Mouse (Mus musculus) liver (tissue): ENCODE measurements at regions not wholly inside any gene's neighbourhood (a gene's known extent, or its start where the extent isn't known, plus 50 kb on each side); places are given as distances from the start of the nearest gene placed in this dataset.

Experiments
- DNase-seq: peaks from one replicate; pipeline ENCODE4 v3.0.0-alpha.2; 2020; ENCODE audit warnings: mixed read lengths

DNA sequence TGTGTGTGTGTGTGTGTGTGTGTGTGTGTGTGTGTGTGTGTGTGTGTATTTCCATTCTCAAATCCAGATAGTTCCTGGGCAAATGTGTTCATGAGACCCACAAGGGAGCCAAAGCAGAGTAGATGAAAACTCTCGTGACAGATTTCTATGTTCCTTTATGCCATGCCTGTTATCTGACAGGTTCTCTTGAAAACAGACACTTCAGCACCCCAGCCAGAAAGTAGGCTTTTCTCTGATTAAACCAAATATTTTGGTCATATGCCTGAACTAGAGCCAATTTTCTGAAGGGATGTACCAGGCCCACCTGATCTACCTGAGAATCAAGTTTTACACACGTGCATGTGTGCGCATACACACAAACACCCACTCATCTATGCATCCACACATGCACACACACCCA is 95.5 kb downstream of the Psat1 start:
- DNase-seq = no peak

DNA sequence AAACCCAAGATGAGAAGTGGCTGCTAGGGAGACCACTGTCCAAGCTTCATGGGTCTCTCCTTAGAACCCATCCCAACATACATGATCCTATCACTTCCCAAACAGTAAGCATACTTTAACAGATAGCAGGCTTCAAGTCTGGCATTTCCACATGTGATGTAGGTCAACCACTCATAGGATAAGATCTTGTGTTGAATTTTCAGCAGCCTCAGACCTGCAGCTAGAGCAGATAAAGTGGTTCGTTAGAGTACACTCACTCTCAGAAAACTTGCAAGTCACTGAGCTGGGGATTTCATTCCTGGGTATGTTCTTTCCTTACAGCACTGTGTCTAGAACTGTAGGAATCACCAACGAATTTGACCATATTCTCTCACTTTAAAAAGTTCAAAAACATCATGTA is 96.4 kb downstream of the Psat1 start:
- DNase-seq = no peak

DNA sequence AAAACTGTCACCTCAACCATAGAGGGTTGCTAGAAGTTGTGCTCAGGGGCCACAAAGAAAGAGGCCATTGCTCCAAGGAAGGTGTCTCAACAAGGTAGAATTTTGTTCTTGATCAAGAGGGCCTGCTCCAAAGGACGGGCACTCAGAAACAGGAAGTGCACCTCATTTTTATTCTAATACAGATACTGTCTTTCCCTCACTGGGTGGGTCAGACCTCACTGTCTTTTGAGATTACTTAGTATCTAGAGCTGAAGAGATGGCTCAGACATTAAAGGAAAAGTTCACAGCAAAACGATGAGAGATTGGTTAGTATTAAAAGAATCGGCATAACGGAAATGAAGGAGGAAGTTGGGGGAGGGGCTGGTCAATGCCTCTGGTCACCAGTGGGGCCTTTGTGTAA is 97.9 kb downstream of the Psat1 start:
- no peak for DNase-seq

DNA sequence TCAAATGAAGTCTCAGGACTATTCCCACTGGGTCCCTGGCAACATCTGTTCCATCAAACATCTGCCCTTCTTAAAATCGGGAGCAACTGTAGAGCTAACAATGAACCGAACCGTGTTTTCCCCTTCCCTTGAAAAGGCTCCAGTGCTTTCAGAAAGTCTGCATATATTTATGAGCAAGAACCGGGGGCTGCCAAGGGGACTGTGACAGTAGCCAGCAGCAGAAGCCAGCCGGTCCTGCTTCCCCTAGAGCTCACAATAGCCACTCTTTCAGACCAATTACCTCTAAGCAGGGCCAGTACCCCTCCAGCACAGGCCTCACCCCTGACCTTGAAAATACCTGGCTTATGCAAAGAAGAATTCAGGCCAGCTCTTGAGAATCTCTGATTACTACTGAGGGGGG is 108.8 kb downstream of the Psat1 start:
- no peak for DNase-seq

DNA sequence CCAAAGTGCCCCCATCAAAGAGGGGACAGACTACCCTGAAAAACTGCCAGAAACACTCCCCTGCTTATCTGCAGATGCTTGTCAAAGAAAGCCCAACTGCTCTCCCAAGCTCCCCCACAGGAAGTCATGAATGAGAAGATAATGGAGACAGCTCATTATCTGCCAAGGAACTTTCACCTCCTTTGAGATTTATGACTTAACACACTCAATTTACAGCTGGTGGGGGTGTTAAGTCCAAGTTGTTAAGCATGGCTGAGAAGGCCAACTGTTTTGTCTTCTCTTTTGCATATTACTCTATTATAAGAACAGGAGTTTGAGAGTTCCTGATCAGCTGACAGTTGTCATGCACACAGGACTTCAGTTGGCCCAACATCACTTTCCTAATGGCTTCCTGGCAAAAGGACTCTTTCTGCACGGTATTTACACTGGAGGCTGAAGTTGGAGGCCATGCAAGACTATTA is 109.4 kb downstream of the Psat1 start:
- peak; percentile 8 for DNase-seq

DNA sequence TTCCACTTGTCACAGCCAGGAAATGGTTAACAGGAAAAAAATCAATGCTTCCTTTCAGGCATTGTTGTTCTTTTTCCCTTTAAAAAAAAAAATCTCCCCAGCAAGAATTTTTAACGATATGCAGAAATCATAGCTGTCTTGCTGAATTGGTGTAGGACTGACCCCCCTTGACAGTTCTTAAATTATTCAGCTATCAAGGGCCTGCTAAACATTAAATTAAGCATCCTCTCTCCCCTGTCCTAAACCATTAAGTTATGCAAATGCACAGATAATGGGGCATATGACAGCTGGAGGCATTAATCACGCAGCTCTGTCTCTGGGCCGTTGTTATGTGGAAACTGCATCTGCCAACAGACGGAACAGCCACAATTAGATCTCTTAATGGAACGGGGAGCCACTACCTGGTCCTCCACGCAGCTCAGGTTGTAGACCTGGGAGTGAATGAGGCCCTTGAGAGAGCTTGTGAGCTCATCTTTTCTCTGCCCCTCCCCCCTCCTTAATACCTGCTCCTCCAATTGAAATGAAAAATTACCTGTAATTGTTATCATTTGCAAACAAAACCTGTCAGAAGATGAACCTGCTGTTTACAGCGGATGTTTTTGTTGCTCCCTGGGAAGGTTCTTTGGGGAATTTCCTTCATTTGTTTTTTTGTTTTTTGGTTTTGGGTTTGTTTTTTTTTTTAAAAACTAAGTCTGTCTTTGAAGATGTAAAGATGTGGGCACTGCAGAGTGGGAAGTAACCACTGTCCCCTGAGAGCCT is 110.0 kb downstream of the Psat1 start:
- DNase-seq = peak; percentile 7

DNA sequence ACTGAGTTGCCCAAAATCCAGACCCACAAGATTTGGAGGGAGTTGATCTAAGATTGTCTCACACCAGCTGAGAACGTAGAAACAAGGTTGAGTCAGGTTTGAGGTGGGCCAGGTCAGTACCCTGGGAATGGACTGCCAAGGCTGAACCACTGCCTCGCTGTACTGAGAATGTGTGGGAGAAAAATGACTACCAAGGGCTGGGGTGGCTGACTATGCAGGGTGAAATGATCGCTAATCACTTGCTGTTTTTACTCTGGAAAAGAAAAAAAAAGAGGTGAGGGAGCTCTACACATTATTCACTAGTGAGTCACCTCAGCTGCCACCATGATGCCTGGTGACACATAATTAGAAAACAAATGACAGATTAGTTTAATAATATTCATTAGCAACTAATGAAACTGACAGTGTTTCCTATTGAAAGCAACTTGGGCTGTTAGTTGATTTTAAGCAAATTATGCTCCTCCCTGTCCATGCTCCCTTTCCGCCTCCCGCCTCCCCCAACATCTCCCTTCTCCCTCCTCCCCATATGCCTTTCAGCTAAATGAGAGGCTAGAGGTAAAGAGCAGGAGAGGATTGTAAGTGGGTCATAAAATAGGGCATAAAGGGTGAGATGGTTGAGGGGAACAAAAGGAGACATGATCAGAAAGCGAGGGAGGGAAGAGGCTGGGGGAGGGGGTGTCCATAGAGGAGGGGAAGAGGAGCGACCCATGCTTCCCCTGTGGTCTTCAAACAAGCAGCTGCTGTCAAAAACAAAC is 110.8 kb downstream of the Psat1 start:
- no peak for DNase-seq

DNA sequence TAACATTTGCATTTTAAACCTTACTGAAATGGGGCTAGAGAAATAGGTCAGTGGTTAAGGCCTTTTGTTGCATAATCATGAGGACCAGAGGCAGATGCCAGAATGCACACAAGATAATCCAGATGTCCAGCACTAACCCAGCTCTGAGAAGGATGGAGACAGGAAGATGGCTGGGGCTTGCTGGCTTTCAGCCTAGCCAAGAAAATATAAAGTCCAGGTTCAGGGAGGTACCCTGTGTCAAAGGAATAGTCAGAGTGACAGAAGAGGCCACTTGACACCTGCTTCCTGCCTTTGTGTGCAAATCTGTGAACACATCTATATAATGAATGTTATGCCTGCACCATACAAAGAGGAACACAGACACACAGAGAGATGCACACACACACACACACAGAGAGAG is 116.8 kb downstream of the Psat1 start:
- no peak for DNase-seq

DNA sequence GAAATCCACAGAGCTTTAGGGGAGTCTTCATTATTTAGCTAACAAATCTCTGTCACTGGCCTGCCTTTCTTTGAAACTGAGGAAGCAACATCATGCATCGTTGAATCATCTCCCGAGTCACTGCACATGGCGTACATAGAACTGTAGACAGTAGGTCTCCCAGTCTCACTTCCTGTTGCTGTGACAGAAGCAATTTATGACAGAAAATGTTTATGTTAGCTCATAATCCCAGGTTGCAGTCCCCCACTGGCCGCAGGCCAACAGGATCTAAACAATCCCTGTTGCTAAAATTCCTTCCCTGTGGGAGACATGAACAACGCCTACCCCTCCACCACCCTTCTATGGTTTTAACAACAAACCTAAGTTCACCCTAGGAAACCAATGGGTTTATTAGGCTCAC is 118.0 kb downstream of the Psat1 start:
- peak; percentile 14 for DNase-seq

DNA sequence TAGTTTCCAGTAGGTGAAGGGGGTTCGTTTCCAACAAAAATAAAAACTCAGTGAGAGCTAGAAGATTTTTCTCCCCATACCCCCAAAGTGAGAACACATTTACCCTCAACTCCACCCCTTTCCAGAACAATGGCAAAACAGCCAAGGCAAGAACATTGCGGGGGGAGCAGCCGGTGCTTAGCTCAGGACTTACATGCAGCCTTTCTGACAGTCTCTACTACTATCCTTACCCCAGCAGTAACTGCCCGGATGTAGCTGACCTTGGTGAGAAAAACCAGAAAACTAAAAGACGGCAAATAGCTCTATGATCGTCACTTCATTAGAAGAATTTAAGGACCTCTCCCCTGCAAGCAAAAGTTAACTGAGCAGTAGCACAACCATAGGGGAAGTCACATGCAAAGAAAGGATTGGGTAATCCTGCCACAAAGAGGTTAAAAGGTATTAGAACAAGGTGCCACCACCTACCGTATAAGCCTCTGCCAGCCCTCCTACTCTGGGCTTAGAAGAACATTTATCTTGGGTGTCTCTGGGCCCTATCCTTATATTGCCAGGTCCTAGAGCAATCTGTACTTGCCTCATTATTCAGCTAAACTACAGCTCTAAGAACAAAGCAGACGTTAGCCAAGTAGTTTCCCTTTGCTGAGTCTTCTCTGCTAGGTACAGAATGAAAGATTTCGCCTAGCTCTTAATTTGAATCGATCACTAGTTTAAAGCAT is 119.0 kb downstream of the Psat1 start:
- DNase-seq = no peak

DNA sequence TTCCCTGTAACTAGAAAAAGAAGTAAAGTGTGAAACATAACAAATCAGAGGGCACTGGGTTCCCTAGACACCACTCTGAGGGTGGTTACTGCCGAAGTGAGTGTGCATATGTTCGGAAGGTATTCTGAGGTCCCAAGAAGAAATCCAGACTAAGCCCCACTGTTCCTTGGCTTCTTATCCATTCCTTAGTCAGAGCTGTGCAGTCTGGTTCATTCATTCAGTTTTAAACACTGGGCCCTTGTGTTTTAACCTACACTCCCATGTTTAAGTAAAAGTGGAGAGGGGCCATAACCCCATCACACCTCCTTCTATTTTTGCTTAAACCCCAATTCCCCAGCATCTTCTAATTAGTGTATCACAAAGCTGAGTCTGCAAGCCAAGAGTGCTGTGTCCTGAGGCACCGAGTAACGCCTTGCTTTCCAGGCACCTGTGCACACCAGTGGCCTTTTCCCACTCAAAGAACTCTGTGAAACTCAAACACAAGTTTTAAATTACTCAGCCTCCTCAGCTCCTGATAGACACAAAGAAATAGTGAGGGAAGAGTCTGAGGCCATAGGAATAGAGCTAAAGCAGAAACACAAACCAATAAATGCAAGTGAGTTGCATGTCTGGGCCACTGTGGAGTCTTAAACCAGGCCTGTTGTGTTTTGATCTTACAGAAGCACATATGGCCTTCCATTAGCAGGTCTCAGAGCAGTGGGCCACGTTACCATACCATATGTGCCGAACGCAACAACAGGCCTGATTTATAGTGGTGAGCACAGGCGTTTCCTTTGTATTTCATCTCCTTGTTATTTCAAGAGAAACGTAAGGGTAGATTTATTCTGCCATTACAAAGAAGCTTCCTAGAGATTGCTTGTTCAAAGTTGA is 119.8 kb downstream of the Psat1 start:
- no peak for DNase-seq

DNA sequence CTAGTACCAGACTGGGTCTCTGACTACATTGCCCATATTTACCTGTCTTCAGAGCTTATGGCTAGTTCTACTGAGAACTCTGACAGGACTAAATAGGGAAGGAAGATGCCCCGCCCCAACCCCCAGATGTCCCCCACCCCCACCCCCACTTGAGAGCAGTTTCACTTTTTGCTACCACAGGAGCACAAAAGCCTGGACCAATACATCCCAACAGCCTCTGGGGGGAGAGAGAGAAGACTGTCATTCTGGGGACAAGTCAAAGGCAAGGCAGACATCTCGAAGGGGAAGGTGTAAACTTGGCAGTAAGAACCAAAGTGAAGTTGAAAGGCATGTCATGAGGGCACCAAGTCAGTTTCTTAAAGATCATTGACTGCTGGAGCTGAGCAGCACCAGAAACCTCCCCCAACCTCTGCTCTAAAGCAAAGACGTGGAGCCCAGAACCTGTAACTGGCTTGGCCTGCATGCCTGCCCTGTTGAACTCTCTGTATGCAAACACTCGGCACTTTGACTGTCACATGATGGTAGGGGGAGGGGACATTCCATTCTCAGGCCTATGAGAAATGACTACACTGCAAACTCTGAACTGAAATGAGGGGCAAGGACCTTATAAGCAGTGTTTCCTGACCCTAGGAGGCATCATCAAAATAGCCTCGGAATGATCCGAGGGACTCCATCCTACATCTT is 123.3 kb downstream of the Psat1 start:
- DNase-seq = no peak

DNA sequence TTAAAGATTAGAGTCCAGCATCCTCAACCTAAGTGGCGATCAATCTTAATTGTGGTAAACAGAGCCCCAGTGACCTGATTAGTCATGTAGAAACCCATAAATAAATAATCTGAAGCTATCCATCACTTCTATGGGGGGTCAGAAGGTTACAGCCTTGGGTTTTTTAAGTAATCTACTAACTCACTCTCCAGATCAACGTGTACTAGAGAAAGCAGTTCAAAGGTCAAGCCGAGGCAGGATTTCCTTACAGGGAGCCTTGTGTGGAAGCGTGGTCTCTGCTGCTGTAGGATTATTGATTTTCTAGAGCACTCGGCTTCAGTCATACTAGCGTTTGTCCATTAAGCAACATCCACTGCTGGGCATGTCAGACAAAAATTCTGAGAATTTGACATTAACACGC is 127.1 kb downstream of the Psat1 start:
- no peak for DNase-seq

DNA sequence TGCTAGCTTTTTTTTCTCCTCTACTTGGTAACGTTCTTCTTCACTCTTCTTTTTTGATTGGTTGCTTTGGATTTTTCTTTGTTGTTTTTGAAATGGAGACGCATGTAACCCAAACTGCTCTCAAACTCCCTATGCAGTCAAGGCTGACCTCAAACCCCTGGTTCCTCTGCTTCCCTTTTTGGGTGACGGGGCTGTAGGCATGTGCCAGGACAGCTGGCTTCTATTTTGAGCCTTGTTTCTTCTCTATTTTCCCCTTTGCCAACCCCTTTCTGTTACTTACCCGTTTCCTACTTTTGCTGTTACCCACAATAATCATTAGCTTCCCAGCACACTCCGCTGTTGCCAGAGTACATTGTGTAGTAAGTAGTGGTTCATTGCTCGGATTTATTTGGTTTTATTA is 132.0 kb downstream of the Psat1 start:
- DNase-seq = peak; percentile 10

DNA sequence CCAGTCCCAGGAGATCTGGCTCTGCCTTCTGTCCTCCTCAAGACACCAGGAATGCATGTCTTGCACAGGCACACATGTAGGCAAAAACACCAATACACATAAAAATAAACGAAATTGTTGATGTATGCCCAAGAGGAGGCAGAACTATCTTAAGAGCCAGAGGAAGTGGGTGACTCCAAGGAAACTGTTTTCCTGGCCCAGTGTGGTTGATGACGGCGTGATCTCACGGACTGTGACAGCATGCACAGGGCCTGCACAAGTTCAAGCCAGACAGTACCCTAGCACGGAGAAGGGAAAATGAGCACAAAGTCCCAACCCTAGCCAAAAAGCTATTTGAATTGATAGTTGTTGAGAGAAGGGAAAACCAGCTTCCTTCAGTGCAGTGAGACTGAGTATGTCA is 138.1 kb downstream of the Psat1 start:
- no peak for DNase-seq

DNA sequence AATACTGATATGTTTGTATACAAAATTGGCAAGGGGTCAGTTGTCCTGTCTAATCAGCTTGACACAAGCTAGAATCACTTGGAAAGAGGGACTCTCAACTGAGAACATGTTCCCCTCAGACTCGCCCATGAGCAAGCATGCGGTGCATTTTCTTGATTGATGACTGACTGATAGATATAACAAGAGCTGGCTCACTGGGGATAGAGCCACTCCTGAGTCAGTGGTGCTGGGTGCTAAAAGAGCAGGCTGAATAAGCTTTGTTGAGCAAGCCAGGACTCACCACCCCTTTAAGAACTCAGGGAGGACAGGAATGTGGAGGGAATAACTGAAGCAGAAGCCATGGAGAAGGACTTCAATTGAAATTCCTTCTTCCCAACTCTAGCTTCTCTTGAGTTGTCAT is 139.5 kb downstream of the Psat1 start:
- DNase-seq = no peak

DNA sequence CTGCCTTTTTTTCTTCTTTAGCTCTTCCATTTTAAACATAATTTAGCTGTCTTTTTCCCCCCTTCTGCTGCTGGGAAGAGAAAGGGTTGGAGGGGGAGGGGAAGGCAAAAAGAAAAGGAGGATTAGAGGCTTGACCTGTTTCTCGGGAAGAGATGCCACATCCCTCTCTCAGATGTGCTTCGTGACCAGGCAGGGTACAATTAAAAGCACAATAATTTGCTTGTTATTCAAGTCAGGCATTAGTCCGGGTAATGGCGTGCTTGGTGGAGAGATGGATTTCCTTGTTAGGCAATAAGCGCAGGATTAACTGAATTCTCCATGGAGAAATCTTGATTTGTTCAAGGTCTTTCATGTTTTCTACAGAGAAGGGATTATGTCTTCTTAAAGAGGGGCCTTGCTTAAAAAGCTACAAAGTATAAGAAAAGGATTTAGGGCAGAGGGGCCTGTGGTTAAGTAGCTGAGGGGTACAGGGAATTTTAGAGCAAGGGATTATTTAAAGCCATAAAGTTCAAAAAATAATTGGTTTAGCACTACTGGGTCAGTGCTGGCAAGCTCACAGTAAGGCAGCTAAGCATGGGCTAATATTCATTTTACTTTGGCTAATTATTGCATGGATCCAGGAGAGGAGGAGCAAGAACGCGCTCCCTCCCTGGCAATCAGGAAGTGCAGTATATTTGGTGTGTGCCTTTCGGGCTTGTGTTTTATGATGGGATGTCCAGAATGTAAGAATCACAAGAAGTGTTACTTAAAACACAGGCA is 143.8 kb downstream of the Psat1 start:
- no peak for DNase-seq

DNA sequence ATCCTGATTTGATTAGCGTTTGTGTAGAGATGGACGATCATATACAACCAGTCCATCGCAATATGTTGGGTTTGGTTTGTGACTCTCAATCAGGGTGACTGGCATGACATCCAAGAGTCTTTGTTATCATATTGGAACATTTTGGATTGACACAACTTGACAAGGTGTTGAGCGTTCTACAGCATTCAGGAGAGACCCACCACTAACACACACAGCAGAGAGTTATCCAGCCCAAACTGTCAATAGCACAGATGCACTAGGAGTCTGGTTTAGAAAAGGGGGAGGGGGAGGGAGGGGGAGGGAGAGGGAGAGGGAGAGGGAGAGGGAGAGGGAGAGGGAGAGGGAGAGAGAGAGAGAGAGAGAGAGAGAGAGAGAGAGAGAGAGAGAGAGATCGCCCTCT is 144.5 kb downstream of the Psat1 start:
- DNase-seq = no peak

DNA sequence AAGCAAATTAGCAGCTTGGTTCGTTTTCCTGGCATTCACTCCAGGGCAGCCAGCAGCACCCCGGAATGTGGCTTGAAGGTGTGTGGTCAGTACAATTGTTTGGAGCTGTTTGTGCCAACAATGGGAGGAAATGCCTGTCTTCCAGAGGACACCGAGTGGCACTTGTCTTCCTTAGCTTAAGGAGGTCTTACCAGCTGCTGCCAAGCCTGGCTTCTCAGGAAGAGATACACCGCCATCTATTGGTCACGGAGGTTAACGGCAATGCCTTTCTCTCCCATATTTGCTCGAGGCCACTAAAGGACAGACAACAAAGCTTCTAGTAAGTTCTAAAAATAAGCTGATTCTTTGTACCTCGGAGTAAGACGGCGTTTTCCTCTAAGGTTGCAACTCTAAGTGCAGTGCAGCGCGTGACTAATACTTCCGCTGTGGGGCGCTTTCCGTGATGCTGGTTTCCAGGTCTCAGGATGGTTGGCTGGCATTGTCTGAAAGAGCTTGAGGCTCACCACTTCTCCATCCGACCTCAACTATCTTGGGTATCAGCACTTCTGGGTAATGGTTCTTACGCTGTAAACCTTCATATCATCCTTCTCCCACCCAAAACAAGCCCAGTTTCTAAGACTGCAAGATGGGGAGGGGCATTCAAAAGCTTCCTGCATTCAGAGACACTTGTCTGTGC is 145.2 kb downstream of the Psat1 start:
- peak; percentile 61 for DNase-seq

DNA sequence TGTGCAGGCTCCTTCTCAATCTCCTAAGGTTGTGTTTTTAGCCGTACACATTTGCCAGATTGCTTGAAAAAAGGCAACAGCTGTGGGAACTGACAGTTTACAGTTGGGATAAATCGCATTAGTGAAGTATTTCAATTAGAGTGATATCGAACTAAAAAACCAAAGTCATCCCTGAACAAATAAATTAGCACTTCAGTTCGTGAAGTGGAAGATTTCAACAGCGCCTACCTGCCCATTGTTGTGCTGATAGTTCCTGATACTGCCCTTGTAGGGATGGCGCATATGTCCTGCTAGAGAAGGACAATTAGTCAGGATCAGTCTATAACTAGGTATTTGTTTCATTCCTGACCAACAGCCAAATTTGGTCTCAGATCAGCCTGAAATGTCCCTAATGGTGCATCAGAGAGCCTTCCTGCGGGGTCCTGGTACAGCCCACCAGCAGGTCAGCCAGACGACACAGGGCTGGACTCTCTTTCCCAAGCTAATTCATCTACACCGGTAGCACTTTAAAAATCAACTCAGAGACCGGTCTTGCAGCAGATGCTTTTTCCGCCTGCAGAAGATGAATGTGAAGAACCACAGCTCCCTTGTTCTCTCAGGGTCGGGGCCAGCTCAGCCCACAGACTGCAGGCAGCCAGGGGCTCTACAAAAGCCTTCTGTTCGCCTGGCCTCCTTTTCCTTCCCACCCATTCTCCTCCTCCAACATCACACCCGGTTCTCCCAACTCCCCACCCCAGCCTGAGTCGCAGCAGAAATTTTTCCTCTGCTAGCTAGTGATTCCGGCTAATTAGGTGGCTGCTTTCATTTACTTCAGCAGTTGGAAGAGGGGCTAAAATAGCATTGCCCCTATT is 146.1 kb downstream of the Psat1 start:
- DNase-seq = no peak
